Mouse (Mus musculus) forebrain, postnatal 0 days (tissue): ENCODE results near the gene Smap2. TPM values are rescaled to one million over a fixed set of nuclear protein-coding genes. Genes with fewer than 3 reads are reported as not detected.
A peak's percentile ranks its signal among the peaks of the same experiment; 100 is the strongest.

ENCODE experiments used
- ATAC-seq: fragments of 200-750 bp; cut with Nextera tagmentation; 2 replicates; pipeline ENCODE4 v1.8.0; 2017; ENCODE audit warnings: mild to moderate bottlenecking, moderate library complexity
- DNase-seq: peaks from one replicate; pipeline ENCODE4 v3.0.0-alpha.2; 2015
- H3K27ac ChIP-seq: fragments of 300-500 bp; sonication (generic); 2 replicates; pipeline ENCODE4 v1.5.1; 2014; ENCODE audit warnings: low read depth, mild to moderate bottlenecking, antibody characterized with exemption, low read length, moderate library complexity, mixed read lengths
- H3K27me3 ChIP-seq: fragments of 300-500 bp; sonication (generic); 2 replicates; pipeline ENCODE4 v1.6.1; 2014; ENCODE audit warnings: mild to moderate bottlenecking, low read length, mixed read lengths; ENCODE audit not compliant: insufficient read depth
- H3K36me3 ChIP-seq: fragments of 300-500 bp; sonication (generic); 2 replicates; pipeline ENCODE4 v1.6.1; 2014; ENCODE audit warnings: mild to moderate bottlenecking, moderate library complexity; ENCODE audit not compliant: insufficient read depth
- H3K4me1 ChIP-seq: fragments of 300-500 bp; sonication (generic); 2 replicates; pipeline ENCODE4 v1.6.1; 2014; ENCODE audit warnings: antibody characterized with exemption; ENCODE audit not compliant: insufficient read depth
- H3K4me2 ChIP-seq: fragments of 300-500 bp; sonication (generic); 2 replicates; pipeline ENCODE4 v1.6.1; 2014; ENCODE audit warnings: low read depth, mild to moderate bottlenecking, moderate library complexity
- H3K4me3 ChIP-seq: fragments of 300-500 bp; sonication (generic); 2 replicates; pipeline ENCODE4 v1.5.1; 2014; ENCODE audit warnings: low read depth, low read length, mixed read lengths
- H3K9ac ChIP-seq: fragments of 300-500 bp; sonication (generic); 2 replicates; pipeline ENCODE4 v1.6.1; 2014; ENCODE audit warnings: mild to moderate bottlenecking
- H3K9me3 ChIP-seq: fragments of 300-500 bp; sonication (generic); 2 replicates; pipeline ENCODE4 v1.6.1; 2016; ENCODE audit warnings: low read length
- CTCF ChIP-seq: sonication (generic); IDR thresholded peaks from 2 replicates; pipeline ENCODE4 v1.5.1; 2016; ENCODE audit warnings: antibody characterized with exemption, control low read depth, low read depth
- WGBS: fragments of 180-500 bp; shearing (Covaris S2); extraction: QIAGEN DNeasy Blood & Tissue Kit; methylation state at CpG from one replicate; pipeline ENCODE4 v1.1.7; 2014; 5-methylcytosine and 5-hydroxymethylcytosine counted together
- polyA plus RNA-seq: library from polyadenylated mRNA; unstranded; fragments of >200 nt; fragmentation: Nextera tagmentation; extraction: Ambion mirVana; gene quantifications from 2 replicates; pipeline ENCODE4 v1.2.1, GENCODE M21; 2015
- total RNA-seq: library from RNA; depleted of rRNA; stranded (reverse); fragments of >200 nt; gene quantifications from 2 replicates; pipeline ENCODE4 v1.2.3, GENCODE M21; 2014

Gene Smap2
- total and polyA plus RNA-seq, 2 experiments from 2014 or later, result 49.7 to 92.0 TPM

- Histone ChIP-seq H3K27ac (no peak overlapping the region), H3K27me3 (no peaks in the 10 kb centered on the region), H3K4me2 (no peak overlapping the region), H3K9me3 (no peaks in the 10 kb centered on the region), H3K9ac (no peak overlapping the region), H3K4me1 (0 out of 2 replicates have a peak, but pooled peaks cover 8% of the 10 kb centered on the region), H3K36me3 (no peaks in the 10 kb centered on the region), H3K4me3 (no peak overlapping the region)
- 81% methylated on average over 5 of the region's 5 CpGs for WGBS
- ATAC-seq, result no peak
- no peak for DNase-seq
- TF ChIP-seq CTCF, result no peak
These were observed 7.9 kb downstream of the Smap2 start for GRCm38 (mm10) chr4:121009151-121009550.

GRCm38 (mm10) chr4:121008071-121008745 is 8.8 kb downstream of the Smap2 start:
- no peak for ATAC-seq
- WGBS, result 80% methylated on average over 3 of the region's 3 CpGs
- Histone ChIP-seq H3K27me3 (no peaks in the 10 kb centered on the region), H3K9me3 (no peaks in the 10 kb centered on the region), H3K36me3 (no peaks in the 10 kb centered on the region), H3K4me3 (no peak overlapping the region), H3K4me1 (0 out of 2 replicates have a peak, but pooled peaks cover 12% of the 10 kb centered on the region), H3K9ac (no peak overlapping the region), H3K27ac (no peak overlapping the region), H3K4me2 (no peak overlapping the region)
- DNase-seq, result no peak
- TF ChIP-seq CTCF, result no peak

- ATAC-seq, result no peak
- no peaks in the 10 kb centered on the region for H3K36me3 ChIP-seq
These were observed 10.0 kb downstream of the Smap2 start for GRCm38 (mm10) chr4:121007006-121007405.

GRCm38 (mm10) chr4:121004679-121005078 is 12.4 kb downstream of the Smap2 start:
- Histone ChIP-seq H3K36me3 (no peaks in the 10 kb centered on the region), H3K4me3 (no peak overlapping the region), H3K9ac (no peak overlapping the region), H3K9me3 (no peaks in the 10 kb centered on the region), H3K27ac (no peak overlapping the region; the same call in 1 of the 2 replicates), H3K4me2 (no peak overlapping the region), H3K4me1 (peaks cover 31% of the 10 kb centered on the region), H3K27me3 (no peaks in the 10 kb centered on the region)
- 88% methylated on average over 4 of the region's 4 CpGs for WGBS
- TF ChIP-seq CTCF, result no peak
- no peak for DNase-seq
- ATAC-seq, result no peak

More at GRCm38 (mm10) chr4:121007006-121007405, 10.0 kb downstream of the Smap2 start:
- peaks cover 24% of the 10 kb centered on the region for H3K4me1 ChIP-seq
- no peak for TF ChIP-seq CTCF
- H3K9me3 ChIP-seq, result no peaks in the 10 kb centered on the region
- no peak overlapping the region for H3K4me2 ChIP-seq
- no peak overlapping the region for H3K4me3 ChIP-seq
- H3K9ac ChIP-seq, result no peak overlapping the region
- no peak overlapping the region for H3K27ac ChIP-seq
- no peaks in the 10 kb centered on the region for H3K27me3 ChIP-seq
- no peak for DNase-seq

- H3K4me1 ChIP-seq, result peaks cover 31% of the 10 kb centered on the region
- no peak for TF ChIP-seq CTCF
- peak; percentile 82 for DNase-seq
These were observed 13.4 kb downstream of the Smap2 start for GRCm38 (mm10) chr4:121003611-121004091.

GRCm38 (mm10) chr4:121002400-121003171 is 14.5 kb downstream of the Smap2 start:
- no peak overlapping the region for H3K9ac ChIP-seq
- ATAC-seq (peak; percentile 67), DNase-seq (peak; percentile 60)
- H3K27me3 ChIP-seq, result no peaks in the 10 kb centered on the region
- H3K4me1 ChIP-seq, result peaks cover 31% of the 10 kb centered on the region
- peak overlapping the region; percentile 35 for H3K4me2 ChIP-seq
- H3K27ac ChIP-seq, result peak overlapping the region; percentile 80
- WGBS, result 10% methylated on average over 8 of the region's 8 CpGs
- H3K4me3 ChIP-seq, result no peak overlapping the region
- no peaks in the 10 kb centered on the region for H3K9me3 ChIP-seq
- no peak for TF ChIP-seq CTCF
- H3K36me3 ChIP-seq, result no peaks in the 10 kb centered on the region

More at GRCm38 (mm10) chr4:121003611-121004091, 13.4 kb downstream of the Smap2 start:
- Histone ChIP-seq H3K9ac (peak overlapping the region; percentile 0; the same call in 1 of the 2 replicates), H3K4me2 (peak overlapping the region; percentile 29), H3K27me3 (no peaks in the 10 kb centered on the region), H3K27ac (peak overlapping the region; percentile 80), H3K36me3 (no peaks in the 10 kb centered on the region), H3K4me3 (no peak overlapping the region), H3K9me3 (no peaks in the 10 kb centered on the region)
- peak; percentile 90 for ATAC-seq
- 4% methylated on average over 3 of the region's 3 CpGs for whole genome bisulfite sequencing

- 86% methylated on average over 1 of the region's 1 CpGs for WGBS
- ATAC-seq, result no peak
- no peak for TF ChIP-seq CTCF
These were observed 15.4 kb downstream of the Smap2 start for GRCm38 (mm10) chr4:121001659-121002058.

More at GRCm38 (mm10) chr4:121001659-121002058, 15.4 kb downstream of the Smap2 start:
- Histone ChIP-seq H3K4me2 (no peak overlapping the region), H3K27ac (peak overlapping the region; percentile 80), H3K4me3 (no peak overlapping the region), H3K9me3 (no peaks in the 10 kb centered on the region), H3K9ac (no peak overlapping the region), H3K27me3 (no peaks in the 10 kb centered on the region), H3K4me1 (peaks cover 31% of the 10 kb centered on the region), H3K36me3 (no peaks in the 10 kb centered on the region)
- no peak for DNase-seq
